Mouse (Mus musculus): ENCODE results near the gene Nt5m.

DNA sequence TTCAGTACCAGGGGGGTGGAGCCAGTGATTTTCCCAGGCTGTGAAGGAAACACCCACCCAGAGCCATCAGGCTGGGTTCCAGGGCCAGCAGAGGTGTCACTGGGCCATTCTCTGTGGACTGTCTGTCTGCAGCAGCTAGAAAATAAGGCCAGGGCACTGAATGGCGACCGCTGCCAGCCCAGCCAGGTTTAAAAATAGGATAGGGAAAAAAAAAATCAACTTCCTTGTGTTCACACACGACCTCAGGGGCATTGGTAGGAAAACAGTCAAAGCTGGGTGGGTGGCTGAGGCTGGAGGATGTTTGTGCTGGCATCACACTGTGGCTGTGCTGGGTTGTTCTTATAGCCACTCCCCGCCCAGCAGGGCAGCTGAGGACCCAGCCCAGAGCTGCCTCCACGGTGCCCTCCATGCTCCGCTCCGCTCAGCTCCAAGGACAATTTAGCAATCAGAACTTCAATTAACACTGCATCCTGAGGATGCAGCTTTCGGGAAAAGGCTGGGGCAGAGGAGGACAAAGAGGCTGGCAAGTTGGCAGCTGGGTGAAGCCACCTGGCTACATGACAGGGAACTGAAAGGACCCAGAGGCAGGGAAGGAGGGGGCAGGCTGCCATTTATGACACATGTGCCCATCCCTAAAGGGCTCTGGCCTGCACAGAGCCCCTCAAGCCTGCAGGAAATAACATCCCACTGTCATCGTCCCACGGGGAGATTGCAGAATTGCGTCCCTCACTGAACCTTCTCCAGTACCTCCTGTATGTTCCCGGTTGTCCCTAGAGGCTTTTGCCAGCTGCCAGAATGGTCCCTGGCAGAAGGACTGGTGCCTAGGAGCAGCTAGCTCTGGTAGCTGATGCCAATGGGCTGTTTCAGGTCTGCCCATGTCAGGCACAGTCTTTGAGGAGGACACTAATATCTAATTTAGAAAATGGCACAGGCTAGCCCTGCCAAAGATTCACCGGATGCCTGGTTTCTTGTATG, 60.8 kb downstream of the Nt5m start:
- TF ChIP-seq MAX (IDR thresholded peaks at IDR 0.05) (no peak), USF1 (IDR thresholded peaks at IDR 0.05; ENCODE audit: low read depth) (no peak), CTCF (IDR thresholded peaks at IDR 0.05; ENCODE audit: control insufficient read depth, insufficient read depth, insufficient read length) (no peak), MYOG (IDR thresholded peaks at IDR 0.05; ENCODE audit: control insufficient read depth, extremely low read depth, insufficient read length) (no peak), MYOD1 (IDR thresholded peaks at IDR 0.05; ENCODE audit: control insufficient read depth, insufficient read length, low read depth) (no peak), CEBPB (IDR thresholded peaks at IDR 0.05; ENCODE audit: low read depth) (no peak), FOSL1 (IDR thresholded peaks at IDR 0.05; ENCODE audit: insufficient read depth, low read length, poor library complexity, severe bottlenecking) (no peak)
